17 mouse cellular contexts compared by ENCODE assay signal in the genomic region with DNA sequence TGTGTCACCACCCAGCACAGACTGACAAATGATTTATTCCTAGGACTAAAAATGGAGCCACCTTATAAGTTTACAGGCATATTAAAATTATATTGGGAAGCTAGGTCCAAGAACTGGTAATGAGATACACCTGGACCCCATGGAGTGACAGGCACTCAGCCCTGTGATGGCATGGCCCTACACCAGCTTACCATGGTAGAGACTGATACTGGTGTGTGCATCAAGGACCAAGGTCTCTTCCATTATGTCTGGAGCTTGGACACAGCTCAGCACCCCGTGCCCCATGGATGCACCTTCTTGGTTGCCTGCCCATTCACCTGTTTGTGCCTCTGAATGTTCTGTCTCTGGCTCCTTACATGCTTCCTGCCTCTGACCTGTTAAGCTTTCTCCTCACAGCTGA. TPM values are rescaled to one million over a fixed set of nuclear protein-coding genes. Genes with fewer than 3 reads are reported as not detected.
"Had no signal": no experiment of that assay in that cellular context is flagged by ENCODE, and none has a peak within 500 bp of the region (broad histone marks: within the 10 kb centered on the region; RNA-seq: fewer than 3 reads in every experiment).

No protein-coding gene starts in this region.

- H3K36me3 ChIP-seq: neural tube, embryonic 13.5 days; neural tube, embryonic 15.5 days; stomach, embryonic 15.5 days had no signal

- H3K4me3 ChIP-seq: neural tube, embryonic 13.5 days; neural tube, embryonic 15.5 days; stomach, embryonic 15.5 days had no signal

- H3K27ac ChIP-seq: neural tube, embryonic 13.5 days; neural tube, embryonic 15.5 days; stomach, embryonic 15.5 days; stomach, postnatal 0 days had no signal

- DNase-seq: retina, postnatal 1 day; right cerebral cortex, adult 18-20 months; right cerebral cortex, postnatal 14 days; right cerebral cortex, postnatal 25 days; right cerebral cortex, postnatal 4 days; spleen, adult 18-20 months; thymus, adult 18-20 months; thymus, adult 2 months; thymus, postnatal 14 days; thymus, postnatal 25 days; thymus, postnatal 36 days; thymus, postnatal 4 days had no signal

- H3K27me3 ChIP-seq: neural tube, embryonic 13.5 days; neural tube, embryonic 15.5 days; stomach, embryonic 15.5 days had no signal

- H3K4me2 ChIP-seq: neural tube, embryonic 13.5 days; neural tube, embryonic 15.5 days; stomach, embryonic 15.5 days had no signal

- H3K9me3 ChIP-seq: neural tube, embryonic 13.5 days; neural tube, embryonic 15.5 days; stomach, embryonic 15.5 days had no signal

- H3K9ac ChIP-seq: neural tube, embryonic 13.5 days; neural tube, embryonic 15.5 days; stomach, embryonic 15.5 days had no signal

- H3K4me1 ChIP-seq: neural tube, embryonic 13.5 days; neural tube, embryonic 15.5 days; stomach, embryonic 15.5 days had no signal

RNA-seq across cellular contexts. Expression of a gene that starts 36.9 kb away (rescaled TPM):
- total RNA-seq: neutrophil, adult 5-6 weeks had no signal
